Mouse (Mus musculus) ES-Bruce4 (cell line): ENCODE measurements around the gene Cldn12.

Experiments
- CTCF ChIP-seq: IDR thresholded peaks from one replicate; pipeline ENCODE4 v1.8.1; 2011; ENCODE audit warnings: low read depth, low read length
- EP300 ChIP-seq: IDR thresholded peaks from 2 replicates; pipeline ENCODE4 v1.6.1; 2011; ENCODE audit warnings: low read depth, low read length; ENCODE audit not compliant: insufficient read depth
- POLR2A ChIP-seq: IDR thresholded peaks from one replicate; pipeline ENCODE4 v1.8.1; 2011; ENCODE audit warnings: low read length; ENCODE audit not compliant: insufficient read depth

- TF ChIP-seq CTCF (no peak), EP300 (no peak), POLR2A (no peak)
Observed at GRCm38 (mm10) chr5:5465256-5465655, 49.5 kb downstream of the Cldn12 start.
